Mouse (Mus musculus): ENCODE measurements around the gene 9430038I01Rik.

The 9430038I01Rik gene

GRCm38 (mm10) chr7:137410337-137411197 lies at the start of gene 9430038I01Rik:
9430038I01Rik (minus strand) TSS chr7:137410762.
- DNase-seq (ENCODE audit: low read depth, low spot score) = peak; percentile 98

GRCm38 (mm10) chr7:137445321-137445720 lies 34.8 kb upstream of the 9430038I01Rik start:
- no peak for DNase-seq (ENCODE audit: low read depth, low spot score)

- DNase-seq (ENCODE audit: low read depth, low spot score) = no peak
Observed at GRCm38 (mm10) chr7:137442951-137443350, 32.4 kb upstream of the 9430038I01Rik start.

GRCm38 (mm10) chr7:137438962-137439361 lies 28.4 kb upstream of the 9430038I01Rik start:
- DNase-seq (ENCODE audit: low read depth, low spot score) = peak; percentile 23

DNA sequence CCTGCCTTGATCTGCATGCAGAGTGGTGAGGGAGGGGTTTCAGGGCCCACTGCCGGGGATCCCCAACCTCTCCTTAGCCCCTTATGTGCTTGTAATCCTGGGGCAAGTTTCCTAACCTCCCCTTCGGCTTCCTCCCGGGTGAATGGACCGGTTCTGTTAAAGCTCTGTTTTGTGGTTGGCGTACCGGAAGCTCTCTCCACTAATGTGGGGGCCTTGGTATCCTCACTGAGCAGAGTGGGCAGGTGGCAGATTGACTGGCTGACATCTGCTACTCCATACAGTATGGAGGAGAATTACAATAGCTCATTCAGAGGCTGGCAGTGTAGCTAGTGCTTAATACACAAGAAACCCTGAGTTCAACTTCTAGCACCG lies 27.6 kb upstream of the 9430038I01Rik start:
- no peak for DNase-seq (ENCODE audit: low read depth, low spot score)

DNA sequence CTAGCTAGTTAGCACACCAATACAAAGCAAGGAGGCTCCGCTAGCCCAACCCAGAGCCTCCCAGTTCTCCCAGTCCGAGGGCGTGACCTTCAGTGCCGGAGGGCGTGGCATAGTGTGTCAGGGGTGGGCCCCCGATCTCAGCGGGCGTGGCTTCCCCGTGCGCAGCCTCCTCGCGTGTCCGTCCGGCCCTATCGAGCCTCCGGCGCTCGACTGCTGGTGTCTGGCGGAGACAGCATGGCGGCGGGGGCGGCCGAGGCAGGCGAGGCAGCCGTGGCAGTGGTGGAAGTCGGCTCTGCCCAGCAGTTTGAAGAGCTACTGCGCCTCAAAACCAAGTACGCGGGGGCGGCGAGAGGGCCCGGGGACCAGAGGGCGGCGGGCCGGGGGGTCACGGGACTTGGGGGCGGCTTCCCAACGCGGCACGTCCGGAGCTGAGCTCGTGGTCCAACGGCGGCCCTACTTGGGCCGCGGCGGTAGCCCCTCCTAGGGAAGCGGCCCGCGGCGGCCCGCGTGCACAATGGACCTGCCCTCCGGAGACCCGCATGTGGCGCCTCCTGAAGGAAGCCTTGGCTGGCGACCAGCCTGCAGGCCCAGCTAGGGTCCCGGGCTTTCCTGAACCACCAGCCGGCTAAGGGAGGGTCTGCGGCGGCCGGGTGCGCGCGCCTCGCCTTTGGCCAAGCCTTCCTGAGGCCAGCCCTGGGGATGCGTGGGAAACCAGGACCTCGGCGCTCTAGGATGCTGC lies 27.0 kb upstream of the 9430038I01Rik start, which contains the start of gene Glrx3:
Glrx3 (plus strand) TSS at position 175 of the 739 bp plus-strand sequence.
- DNase-seq (ENCODE audit: low read depth, low spot score) = peak; percentile 97

GRCm38 (mm10) chr7:137436901-137437300 lies 26.3 kb upstream of the 9430038I01Rik start:
- DNase-seq (ENCODE audit: low read depth, low spot score) = peak; percentile 30

DNA sequence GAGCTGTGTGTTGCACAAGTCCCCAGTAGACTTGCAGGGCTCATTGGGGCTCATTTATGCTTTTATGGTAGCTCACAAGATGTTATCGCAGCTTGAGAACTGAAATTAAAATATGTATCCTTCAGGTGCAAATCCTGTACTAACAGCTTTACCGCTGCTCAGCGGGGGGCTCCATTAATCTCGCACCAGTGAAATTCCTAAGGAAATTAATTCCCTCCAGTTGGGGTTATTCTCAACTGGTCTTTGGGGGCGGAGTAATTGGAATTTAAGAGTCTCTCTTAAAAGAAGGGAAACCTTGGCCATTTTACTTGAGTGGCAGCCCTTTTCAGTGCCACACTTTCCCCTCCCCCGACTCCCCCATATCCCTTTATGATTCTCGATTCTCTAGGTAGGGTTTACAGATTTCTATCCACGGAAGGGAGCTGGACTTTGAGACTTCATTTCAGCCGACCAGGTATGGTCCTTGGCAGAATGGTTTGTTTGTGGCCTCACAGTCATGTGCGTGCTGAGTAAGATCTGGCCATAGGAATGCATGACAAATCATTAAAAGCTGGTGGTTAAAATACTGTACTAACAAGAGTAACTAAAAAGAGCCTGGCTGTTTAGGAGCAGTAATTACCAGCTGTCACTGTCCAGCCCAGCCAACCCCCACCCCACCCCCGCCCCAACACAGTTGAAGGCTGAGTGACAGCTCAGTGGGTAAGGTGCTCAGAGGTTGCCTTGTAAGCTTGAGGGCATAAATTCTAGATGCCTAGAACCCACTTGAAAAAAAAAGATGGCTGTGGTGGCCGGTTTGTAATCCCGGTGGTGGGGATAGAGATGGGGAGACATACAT lies 21.4 kb upstream of the 9430038I01Rik start:
- DNase-seq (ENCODE audit: low read depth, low spot score) = peak; percentile 46

GRCm38 (mm10) chr7:137426693-137427092 lies 16.1 kb upstream of the 9430038I01Rik start:
- DNase-seq (ENCODE audit: low read depth, low spot score) = peak; percentile 87

DNA sequence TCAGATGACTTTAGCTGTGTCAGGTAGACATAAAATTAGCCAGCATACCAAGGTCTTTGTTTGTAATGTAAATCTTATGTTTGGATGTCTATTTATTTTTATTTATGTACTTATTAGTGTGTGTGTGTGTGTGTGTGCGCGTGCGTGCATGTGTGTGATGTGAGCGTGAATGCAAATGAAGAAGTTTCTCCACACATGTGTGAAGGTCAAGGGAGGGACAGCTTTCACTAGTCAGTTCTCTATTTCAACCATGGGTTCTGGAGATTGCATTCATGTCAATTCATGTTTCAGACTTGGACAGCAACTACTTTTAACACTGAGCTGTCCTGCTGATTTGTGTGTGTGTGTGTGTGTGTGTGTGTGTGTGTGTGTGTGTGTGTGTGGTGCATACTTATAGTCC lies 10.7 kb upstream of the 9430038I01Rik start:
- DNase-seq (ENCODE audit: low read depth, low spot score) = no peak

DNA sequence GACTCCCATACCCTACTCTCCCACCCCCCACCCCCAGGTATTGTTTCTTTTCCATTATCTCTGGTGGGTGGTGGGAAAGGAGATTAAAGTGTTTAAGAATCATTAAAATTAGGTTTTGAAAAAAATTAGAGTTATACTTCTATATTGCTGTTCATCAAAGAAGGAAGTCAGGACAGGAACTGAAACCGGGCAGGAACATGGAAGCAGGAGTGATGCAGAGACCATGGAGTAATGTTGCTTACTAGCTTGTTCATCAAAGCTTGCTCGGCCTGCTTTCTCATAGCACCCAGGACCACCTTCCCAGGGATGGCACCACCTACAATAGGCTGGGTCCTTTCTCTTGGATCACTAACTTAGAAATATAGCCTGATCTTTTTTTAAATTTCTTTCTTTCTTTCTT lies 10.0 kb upstream of the 9430038I01Rik start:
- no peak for DNase-seq (ENCODE audit: low read depth, low spot score)

DNA sequence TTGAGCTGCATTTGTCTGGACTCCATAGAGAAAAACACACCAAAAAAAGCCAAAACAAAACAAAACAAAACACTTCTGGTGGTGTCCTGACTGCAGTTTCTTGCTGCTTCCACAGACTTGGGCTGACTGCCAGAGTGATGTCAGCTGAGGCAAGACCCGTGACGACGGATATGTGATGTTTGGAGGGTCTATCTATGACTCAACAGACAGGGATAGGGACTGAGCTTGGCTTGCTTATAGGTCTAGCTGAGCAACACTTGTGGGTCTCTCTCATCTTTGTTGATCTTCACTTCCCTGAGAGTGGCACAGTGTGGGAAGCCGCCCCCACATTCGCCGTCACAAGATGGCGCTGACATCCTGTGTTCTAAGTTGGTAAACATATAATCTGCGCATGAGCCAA lies 4.1 kb upstream of the 9430038I01Rik start:
- DNase-seq (ENCODE audit: low read depth, low spot score) = no peak

DNA sequence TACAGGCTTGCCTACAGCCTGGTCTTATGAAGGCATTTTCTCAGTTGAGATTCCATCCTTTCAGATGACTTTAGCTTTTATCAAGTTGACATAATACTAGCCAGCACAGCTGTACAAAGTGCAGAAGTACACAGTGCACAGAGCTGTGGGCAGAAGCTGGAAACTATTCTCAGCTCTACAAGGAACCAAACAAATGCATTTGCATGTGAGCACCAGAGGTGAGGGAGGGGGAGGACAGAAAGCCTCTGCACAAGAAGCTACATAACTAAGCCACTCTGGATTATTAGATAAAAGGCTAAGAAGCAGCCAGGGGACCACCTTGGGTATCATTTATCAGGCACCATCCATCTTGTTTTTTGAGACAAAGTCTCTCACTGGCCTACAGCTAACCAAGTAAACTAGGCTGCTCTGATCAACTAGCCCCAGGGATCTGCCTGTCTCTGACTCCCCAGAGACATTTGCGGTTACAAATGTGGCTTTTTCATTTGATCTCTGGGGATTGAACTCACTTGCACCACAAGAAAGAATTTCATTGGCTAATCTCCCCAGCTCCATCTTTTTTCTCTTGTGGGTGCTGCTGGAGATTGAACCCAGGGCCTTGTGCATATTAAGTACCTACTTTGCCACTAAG lies 3.0 kb downstream of the 9430038I01Rik start:
- DNase-seq (ENCODE audit: low read depth, low spot score) = no peak

- no peak for DNase-seq (ENCODE audit: low read depth, low spot score)
Observed at GRCm38 (mm10) chr7:137404146-137404545, 6.4 kb downstream of the 9430038I01Rik start.

- DNase-seq (ENCODE audit: low read depth, low spot score) = no peak
Observed at GRCm38 (mm10) chr7:137398973-137399372, 11.6 kb downstream of the 9430038I01Rik start.

GRCm38 (mm10) chr7:137397361-137397910 lies 13.1 kb downstream of the 9430038I01Rik start:
- DNase-seq (ENCODE audit: low read depth, low spot score) = peak; percentile 93

DNA sequence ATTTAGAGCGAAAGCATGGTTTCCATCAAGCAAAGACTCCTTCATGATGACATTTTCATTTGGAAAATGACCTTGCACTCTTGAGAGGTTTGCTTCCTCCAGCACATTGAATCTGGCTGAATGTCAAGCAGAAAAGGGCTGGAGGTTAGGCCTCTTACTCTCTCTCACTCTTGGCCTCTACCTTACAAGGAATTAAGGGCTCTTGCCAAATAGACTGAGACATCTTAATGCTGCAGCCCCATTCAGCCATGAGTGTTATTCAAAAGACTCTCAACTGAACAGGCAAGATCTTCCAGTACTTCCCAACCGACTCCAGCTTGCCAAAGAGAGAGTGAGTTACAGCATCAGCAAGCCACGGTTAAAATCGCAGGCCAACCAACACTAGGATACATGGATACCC lies 15.1 kb downstream of the 9430038I01Rik start:
- no peak for DNase-seq (ENCODE audit: low read depth, low spot score)

GRCm38 (mm10) chr7:137387863-137388262 lies 22.7 kb downstream of the 9430038I01Rik start:
- DNase-seq (ENCODE audit: low read depth, low spot score) = no peak

GRCm38 (mm10) chr7:137374996-137375395 lies 35.6 kb downstream of the 9430038I01Rik start:
- no peak for DNase-seq (ENCODE audit: low read depth, low spot score)

DNA sequence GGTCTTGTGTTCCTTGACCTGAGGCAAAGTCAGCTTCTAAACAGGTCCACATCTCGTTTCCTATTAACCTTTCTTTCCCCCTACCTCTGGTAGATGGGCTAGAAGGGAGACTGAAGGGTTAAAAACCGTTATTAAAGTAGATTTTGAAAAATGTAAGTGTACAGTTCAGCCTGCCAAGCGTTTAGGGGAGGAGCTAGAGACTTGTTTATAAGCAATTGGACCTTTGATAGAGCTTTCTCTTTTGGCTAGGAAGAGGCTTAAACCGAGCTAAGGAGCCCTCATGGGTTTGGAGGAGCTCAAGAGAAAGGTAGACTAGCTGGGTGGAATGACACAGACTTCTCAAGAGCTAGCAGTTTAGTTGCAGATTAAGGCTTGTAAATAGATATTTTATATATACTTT lies 38.8 kb downstream of the 9430038I01Rik start:
- DNase-seq (ENCODE audit: low read depth, low spot score) = no peak

DNA sequence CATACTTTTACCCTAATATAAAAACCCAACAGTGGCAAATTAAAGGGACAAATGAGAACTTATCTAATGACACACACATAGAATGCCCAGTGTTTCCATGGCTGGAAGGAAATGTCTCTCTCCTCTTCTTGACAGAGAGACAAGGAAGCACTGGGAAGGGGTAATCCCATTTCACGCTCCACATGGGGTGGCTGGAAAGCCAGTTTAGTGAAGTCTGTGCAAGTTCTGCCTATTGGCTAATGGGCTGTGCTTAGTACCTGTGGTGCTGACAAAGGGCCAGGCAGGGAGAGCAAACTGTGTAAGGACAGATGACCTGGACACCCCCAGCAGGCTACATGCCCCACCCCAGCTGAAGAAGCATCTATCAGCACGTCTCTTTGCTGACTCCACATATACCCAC lies 40.4 kb downstream of the 9430038I01Rik start:
- DNase-seq (ENCODE audit: low read depth, low spot score) = no peak

Data from R1 (cell line).